Mouse (Mus musculus): ENCODE results near the gene Cd27. TPM values are rescaled to one million over a fixed set of nuclear protein-coding genes. Genes with fewer than 3 reads are reported as not detected.

The Cd27 gene
- polyA plus RNA-seq, 1 experiment from 2014 or later, result 2.0 TPM

DNA sequence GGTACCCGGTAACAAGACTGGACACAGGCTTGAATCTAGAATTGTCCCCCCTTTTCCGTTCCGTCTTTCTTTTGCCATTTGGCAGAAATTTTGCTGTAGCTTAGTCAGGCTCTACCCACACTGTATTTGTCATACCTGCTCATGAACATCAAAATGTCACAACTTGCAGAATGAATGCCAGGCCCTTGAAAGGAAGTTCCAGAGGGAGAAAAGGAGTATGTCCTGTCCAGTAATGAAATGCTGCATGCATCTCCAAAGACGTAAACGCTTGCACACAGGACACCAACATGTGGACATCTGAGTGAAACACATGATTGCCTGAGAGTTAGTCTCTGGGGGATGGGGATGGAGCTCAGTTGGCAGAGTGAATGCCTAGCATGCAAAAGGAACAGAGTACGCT, 23.1 kb downstream of the Cd27 start:
- no peak overlapping the region for H3K27ac ChIP-seq (ENCODE audit: poor library complexity, severe bottlenecking)
- peaks cover 18% of the 10 kb centered on the region for H3K27me3 ChIP-seq (replicated peaks)
- no peak overlapping the region for H3K4me3 ChIP-seq
- H3K9me3 ChIP-seq (replicated peaks), result no peaks in the 10 kb centered on the region
- no peak for ATAC-seq (ENCODE audit: insufficient number of reproducible peaks, low FRiP score)
- H3K36me3 ChIP-seq, result no peaks in the 10 kb centered on the region
- no peak overlapping the region for H3K4me2 ChIP-seq
- peaks cover 3% of the 10 kb centered on the region; the same call in 1 of the 2 replicates for H3K4me1 ChIP-seq (replicated peaks)
- H3K9ac ChIP-seq, result no peak overlapping the region
- 78% methylated on average over 6 of the region's 6 CpGs for WGBS

DNA sequence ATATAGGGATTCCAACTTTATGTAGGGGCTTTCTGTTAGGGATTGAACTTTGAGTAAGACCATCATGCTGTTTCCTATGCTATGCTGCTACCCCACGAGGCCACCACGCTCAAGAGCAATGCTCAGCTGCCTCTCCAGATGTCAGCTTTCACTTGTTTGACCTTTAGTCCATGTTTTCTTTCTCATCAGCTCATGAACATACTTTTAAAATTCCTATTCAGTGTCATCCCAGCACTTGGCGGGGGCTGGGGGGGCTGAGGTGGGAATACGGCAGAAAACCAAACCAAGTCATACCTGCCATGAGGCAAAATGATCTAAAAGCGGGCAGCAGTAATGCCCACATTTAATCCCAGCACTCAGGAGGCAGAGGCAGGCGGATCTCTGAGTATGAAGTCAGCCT, 23.7 kb downstream of the Cd27 start:
- Histone ChIP-seq H3K4me3 (no peak overlapping the region), H3K9me3 (replicated peaks) (no peaks in the 10 kb centered on the region), H3K27ac (ENCODE audit: poor library complexity, severe bottlenecking) (no peak overlapping the region), H3K36me3 (no peaks in the 10 kb centered on the region), H3K4me2 (no peak overlapping the region), H3K4me1 (replicated peaks) (peaks cover 3% of the 10 kb centered on the region; the same call in 1 of the 2 replicates), H3K27me3 (replicated peaks) (peaks cover 18% of the 10 kb centered on the region), H3K9ac (no peak overlapping the region)
- no peak for ATAC-seq (ENCODE audit: insufficient number of reproducible peaks, low FRiP score)
- 66% methylated on average over 6 of the region's 6 CpGs for WGBS

DNA sequence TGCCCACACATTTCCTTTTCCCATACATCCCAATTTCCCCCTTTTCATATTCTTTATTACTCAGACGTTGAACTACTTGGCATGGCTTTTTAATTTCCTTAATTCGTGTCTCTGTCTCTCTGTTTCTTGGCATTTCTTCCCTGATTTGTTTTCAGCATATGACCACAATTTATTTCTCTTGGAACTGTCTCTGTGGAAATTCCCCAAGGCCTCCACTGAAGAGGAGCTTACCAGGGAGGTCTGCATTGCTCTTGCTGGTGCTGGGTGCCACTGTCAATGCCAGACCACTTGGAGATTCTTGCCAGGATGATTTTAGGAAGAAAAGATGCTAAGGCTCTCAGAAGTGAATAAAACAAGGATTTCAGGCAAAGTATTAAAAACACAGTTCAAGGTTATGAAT, 24.2 kb downstream of the Cd27 start:
- Histone ChIP-seq H3K27me3 (replicated peaks) (peaks cover 18% of the 10 kb centered on the region), H3K4me2 (no peak overlapping the region), H3K27ac (ENCODE audit: poor library complexity, severe bottlenecking) (no peak overlapping the region), H3K9ac (no peak overlapping the region), H3K36me3 (no peaks in the 10 kb centered on the region), H3K9me3 (replicated peaks) (no peaks in the 10 kb centered on the region), H3K4me3 (no peak overlapping the region), H3K4me1 (replicated peaks) (peaks cover 3% of the 10 kb centered on the region; the same call in 1 of the 2 replicates)
- 48% methylated on average over 2 of the region's 2 CpGs for WGBS
- no peak for ATAC-seq (ENCODE audit: insufficient number of reproducible peaks, low FRiP score)

DNA sequence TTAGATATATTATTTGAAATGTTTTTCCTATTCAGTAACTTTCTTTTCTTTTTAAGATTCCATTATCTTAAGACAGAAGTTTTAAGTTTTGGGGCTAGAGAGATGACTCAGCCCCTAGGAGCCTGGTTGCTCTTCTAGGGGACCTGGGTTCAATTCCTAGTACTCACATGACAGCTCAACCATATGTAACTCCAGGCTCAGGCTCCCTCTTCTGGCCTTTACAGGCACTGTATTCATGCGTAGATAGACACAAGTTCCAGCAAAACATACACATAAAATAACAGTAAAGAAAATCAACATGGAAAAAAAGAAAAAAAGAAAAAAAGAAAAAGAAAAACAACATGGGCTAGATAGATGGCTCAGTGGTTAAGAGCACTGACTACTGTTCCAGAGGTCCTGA, 26.4 kb downstream of the Cd27 start:
- peaks cover 18% of the 10 kb centered on the region for H3K27me3 ChIP-seq (replicated peaks)
- no peak overlapping the region for H3K9ac ChIP-seq
- H3K4me2 ChIP-seq, result no peak overlapping the region

DNA sequence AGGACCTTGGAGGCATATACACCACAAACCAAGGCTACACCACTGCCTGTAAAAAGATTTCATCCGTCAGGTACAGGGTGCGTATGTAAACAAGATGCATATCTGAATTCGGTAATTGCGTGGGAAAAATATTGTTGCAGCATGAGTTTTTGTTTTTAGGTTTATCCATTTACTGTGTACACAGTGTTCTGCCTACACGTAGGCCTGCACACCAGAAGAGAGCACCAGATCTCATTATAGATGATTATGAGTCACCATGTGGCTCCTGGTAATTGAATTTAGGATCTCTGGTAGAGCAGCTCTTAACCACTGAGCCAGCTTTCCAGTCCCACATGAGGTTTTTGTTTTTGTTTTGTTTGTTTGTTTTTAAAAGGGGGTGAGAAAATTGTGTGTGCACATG, 39.6 kb downstream of the Cd27 start:
- 90% methylated on average over 5 of the region's 5 CpGs for WGBS
- Histone ChIP-seq H3K4me2 (no peak overlapping the region), H3K4me1 (replicated peaks) (peaks cover 11% of the 10 kb centered on the region), H3K9ac (no peak overlapping the region), H3K4me3 (no peak overlapping the region), H3K9me3 (replicated peaks) (no peaks in the 10 kb centered on the region), H3K27ac (ENCODE audit: poor library complexity, severe bottlenecking) (no peak overlapping the region), H3K36me3 (peaks cover 26% of the 10 kb centered on the region), H3K27me3 (replicated peaks) (no peaks in the 10 kb centered on the region)
- ATAC-seq (ENCODE audit: insufficient number of reproducible peaks, low FRiP score), result no peak

More for the DNA sequence above, 26.4 kb downstream of the Cd27 start:
- H3K36me3 ChIP-seq, result no peaks in the 10 kb centered on the region
- WGBS, result 79% methylated on average over 1 of the region's 1 CpGs
- H3K4me3 ChIP-seq, result no peak overlapping the region
- no peaks in the 10 kb centered on the region for H3K9me3 ChIP-seq (replicated peaks)
- no peak for ATAC-seq (ENCODE audit: insufficient number of reproducible peaks, low FRiP score)
- H3K4me1 ChIP-seq (replicated peaks), result no peaks in the 10 kb centered on the region
- H3K27ac ChIP-seq (ENCODE audit: poor library complexity, severe bottlenecking), result no peak overlapping the region

DNA sequence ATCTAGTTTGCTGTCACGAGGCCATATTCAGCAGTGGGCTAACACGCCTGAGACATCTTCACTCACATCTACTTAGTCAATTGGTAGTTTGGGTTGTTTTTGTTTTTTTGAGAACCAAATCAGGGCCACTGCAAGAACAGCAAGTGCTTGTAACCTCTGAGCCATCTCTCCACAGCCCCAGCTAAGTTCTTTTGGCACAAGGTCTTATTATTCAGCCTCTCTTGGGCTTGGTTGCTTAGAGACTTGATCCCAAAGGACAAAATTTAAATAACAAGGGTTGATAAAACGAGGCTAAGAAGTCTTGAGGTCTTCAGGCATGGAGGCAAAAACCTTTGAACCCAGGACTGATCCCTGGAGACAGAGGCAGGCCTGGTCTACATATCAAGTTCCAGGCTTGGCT, 40.5 kb downstream of the Cd27 start:
- H3K27me3 ChIP-seq (replicated peaks), result no peaks in the 10 kb centered on the region
- WGBS, result 65% methylated on average over 3 of the region's 3 CpGs
- no peaks in the 10 kb centered on the region for H3K9me3 ChIP-seq (replicated peaks)
- H3K4me2 ChIP-seq, result no peak overlapping the region
- no peak overlapping the region for H3K9ac ChIP-seq
- H3K4me1 ChIP-seq (replicated peaks), result peaks cover 11% of the 10 kb centered on the region
- no peak overlapping the region for H3K27ac ChIP-seq (ENCODE audit: poor library complexity, severe bottlenecking)
- ATAC-seq (ENCODE audit: insufficient number of reproducible peaks, low FRiP score), result no peak
- H3K36me3 ChIP-seq, result peaks cover 26% of the 10 kb centered on the region
- H3K4me3 ChIP-seq, result no peak overlapping the region

DNA sequence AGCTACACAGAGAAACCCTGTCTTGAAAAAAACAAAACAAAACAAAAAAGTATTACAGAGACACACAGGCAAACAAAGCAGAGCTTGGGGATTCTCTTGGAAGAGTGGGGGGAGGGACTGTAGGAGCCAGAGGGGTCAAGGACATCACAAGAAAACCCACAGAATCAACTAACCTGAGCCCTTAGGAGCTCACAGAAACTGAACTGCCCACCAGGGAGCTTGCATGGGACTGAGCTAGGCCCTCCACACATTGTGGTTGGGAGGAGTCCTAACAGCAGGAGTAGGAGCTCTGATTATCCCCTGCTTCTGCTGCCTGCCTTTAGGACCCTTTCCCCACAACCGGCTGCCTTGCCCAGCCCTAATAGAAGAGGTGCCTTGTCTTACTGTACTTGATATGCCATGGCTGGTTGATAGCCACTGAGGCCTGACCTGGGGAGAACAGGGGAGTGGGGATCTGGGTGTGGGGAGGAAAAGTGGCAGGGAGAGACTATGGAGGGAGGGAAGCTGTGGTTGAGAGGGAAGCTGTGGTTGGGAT, 41.2 kb downstream of the Cd27 start:
- H3K4me2 ChIP-seq, result no peak overlapping the region
- peaks cover 11% of the 10 kb centered on the region for H3K4me1 ChIP-seq (replicated peaks)
- no peak overlapping the region for H3K27ac ChIP-seq (ENCODE audit: poor library complexity, severe bottlenecking)
- H3K36me3 ChIP-seq, result peaks cover 26% of the 10 kb centered on the region
- 37% methylated on average over 1 of the region's 1 CpGs for WGBS
- no peak for ATAC-seq (ENCODE audit: insufficient number of reproducible peaks, low FRiP score)
- H3K27me3 ChIP-seq (replicated peaks), result no peaks in the 10 kb centered on the region
- H3K9ac ChIP-seq, result peak overlapping the region; percentile 5; the same call in 1 of the 2 replicates
- no peak overlapping the region for H3K4me3 ChIP-seq
- no peaks in the 10 kb centered on the region for H3K9me3 ChIP-seq (replicated peaks)

DNA sequence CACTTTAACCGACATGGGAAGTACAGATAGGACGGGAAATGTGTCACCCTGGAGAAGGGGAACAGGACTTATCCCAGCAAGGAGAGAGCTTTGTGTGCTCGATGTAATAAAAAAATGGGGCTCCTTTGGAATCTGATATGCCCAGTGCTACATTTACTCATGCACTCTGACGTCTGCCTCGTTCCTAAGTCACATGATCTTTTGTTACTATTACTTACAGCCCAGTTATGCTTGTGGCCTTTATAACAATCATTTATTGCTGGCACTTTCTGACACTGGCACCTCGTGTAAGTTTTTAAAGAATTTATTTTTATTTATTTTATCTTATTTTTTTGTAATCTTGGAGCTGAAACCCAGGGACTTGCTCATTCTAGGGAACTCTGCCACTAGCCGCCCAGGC, 43.4 kb downstream of the Cd27 start:
- H3K4me3 ChIP-seq, result peak overlapping the region; percentile 78; the same call in 1 of the 2 replicates
- no peaks in the 10 kb centered on the region for H3K9me3 ChIP-seq (replicated peaks)
- H3K9ac ChIP-seq, result no peak overlapping the region
- peaks cover 15% of the 10 kb centered on the region for H3K4me1 ChIP-seq (replicated peaks)
- ATAC-seq (ENCODE audit: insufficient number of reproducible peaks, low FRiP score), result no peak
- H3K4me2 ChIP-seq, result peak overlapping the region; percentile 81
- WGBS, result 57% methylated on average over 7 of the region's 7 CpGs
- peaks cover 39% of the 10 kb centered on the region for H3K36me3 ChIP-seq
- H3K27ac ChIP-seq (ENCODE audit: poor library complexity, severe bottlenecking), result no peak overlapping the region
- no peaks in the 10 kb centered on the region for H3K27me3 ChIP-seq (replicated peaks)

DNA sequence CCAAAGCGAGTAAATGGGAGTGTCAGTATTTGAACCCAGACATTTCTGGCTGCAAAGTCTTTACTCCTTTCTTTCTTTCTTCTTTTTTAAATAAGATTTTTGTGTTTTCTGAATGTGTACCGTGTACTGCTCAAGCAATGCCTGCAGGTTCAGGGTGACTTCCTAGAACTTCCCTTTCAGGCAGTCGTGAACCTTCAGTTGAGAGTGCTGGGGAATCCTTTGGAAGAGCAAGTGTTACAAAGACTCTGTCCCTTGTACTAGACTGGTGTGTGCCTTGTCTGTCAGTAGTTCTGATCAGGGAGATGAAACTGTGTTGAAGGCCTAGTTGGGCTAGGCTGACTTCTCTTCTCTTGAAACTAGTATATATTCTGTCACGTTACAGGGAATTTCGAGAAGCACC, 44.0 kb downstream of the Cd27 start:
- H3K36me3 ChIP-seq, result peaks cover 44% of the 10 kb centered on the region

DNA sequence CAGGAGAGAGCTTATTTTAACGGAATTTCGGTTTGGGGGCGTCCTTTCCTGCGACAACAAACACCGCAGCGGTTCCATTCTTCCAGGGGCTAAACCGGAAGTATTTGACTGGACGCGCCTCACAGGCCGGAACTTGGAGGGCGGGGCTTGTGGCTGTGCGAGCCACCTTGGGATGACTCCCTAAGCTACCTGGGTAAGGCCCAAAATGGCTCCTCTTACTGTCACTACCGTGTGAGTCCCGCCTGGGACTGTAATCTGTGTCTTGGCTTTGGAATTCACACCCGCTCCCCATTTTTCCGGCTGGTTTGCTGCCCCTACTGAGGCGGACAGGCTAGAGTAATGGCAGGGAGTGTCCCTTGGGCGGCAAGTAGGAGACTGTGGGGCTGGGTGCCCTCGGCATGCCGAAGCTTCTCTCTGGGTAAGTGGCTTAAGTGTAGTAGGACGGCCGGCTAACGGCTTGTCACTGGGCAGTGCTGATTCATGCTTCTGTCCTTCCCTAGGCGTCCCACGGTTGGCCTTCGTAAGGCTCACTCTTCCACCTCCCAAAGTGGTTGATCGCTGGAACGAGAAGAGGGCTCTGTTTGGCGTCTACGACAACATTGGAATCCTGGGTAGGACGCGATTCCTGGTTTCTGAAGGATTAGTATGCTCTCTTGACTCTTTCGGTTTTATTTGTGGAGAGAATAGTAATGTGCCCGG, 44.6 kb downstream of the Cd27 start:
- no peaks in the 10 kb centered on the region for H3K27me3 ChIP-seq (replicated peaks)
- peak overlapping the region; percentile 100 for H3K27ac ChIP-seq (ENCODE audit: poor library complexity, severe bottlenecking)
- no peaks in the 10 kb centered on the region for H3K9me3 ChIP-seq (replicated peaks)
- H3K4me2 ChIP-seq, result peak overlapping the region; percentile 81
- H3K36me3 ChIP-seq, result peaks cover 51% of the 10 kb centered on the region
- H3K4me3 ChIP-seq, result peak overlapping the region; percentile 78
- under 1% methylated on average over 34 of the region's 34 CpGs for WGBS
- ATAC-seq (ENCODE audit: insufficient number of reproducible peaks, low FRiP score), result peak; percentile 93
- peak overlapping the region; percentile 88 for H3K9ac ChIP-seq
- H3K4me1 ChIP-seq (replicated peaks), result peaks cover 15% of the 10 kb centered on the region

More for the DNA sequence above, 44.0 kb downstream of the Cd27 start:
- peak overlapping the region; percentile 81 for H3K4me2 ChIP-seq
- peaks cover 15% of the 10 kb centered on the region for H3K4me1 ChIP-seq (replicated peaks)
- H3K4me3 ChIP-seq, result peak overlapping the region; percentile 78
- no peaks in the 10 kb centered on the region for H3K9me3 ChIP-seq (replicated peaks)
- ATAC-seq (ENCODE audit: insufficient number of reproducible peaks, low FRiP score), result no peak
- H3K27me3 ChIP-seq (replicated peaks), result no peaks in the 10 kb centered on the region
- H3K27ac ChIP-seq (ENCODE audit: poor library complexity, severe bottlenecking), result peak overlapping the region; percentile 100
- whole genome bisulfite sequencing, result 29% methylated on average over 5 of the region's 5 CpGs
- H3K9ac ChIP-seq, result peak overlapping the region; percentile 88

DNA sequence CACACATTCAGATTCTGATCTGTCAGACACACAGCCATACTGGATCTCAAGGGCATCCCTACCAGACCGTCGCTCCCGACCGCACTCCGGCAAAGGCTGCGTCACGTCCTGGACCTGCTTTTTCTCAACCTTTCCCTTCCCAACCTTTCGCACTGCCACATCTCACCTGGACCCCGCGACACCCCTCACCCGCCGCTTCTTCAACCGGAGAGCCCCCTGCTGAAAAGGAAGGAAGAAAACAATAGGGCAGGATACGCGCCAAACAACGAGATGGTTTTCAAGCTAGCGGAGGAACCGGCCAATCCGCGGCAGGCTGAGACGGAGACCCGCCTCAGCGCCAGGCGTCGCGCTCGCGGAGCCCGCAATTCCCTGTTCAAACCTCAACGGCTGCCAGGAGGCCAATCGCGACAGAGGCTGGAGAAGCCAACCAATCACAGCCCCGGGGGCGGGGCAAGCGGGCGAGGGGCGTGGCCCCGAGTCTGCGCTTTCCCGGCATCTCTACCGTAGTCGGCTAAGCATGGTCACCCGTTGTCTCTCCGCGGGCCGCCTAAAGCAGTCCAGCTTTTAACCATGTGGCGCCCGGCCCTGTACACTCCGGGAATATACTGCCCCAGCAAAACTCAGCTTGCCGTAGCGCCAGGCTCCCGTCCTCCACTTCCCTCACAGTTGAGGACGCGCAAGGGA, 45.3 kb downstream of the Cd27 start, which contains the start of the genes Ncapd2 and Mrpl51:
TSS of gene Ncapd2 (minus strand) at position 370 of the 684 bp plus-strand sequence.
TSS of gene Mrpl51 (plus strand) at position 470 of the 684 bp plus-strand sequence.
- ATAC-seq (ENCODE audit: insufficient number of reproducible peaks, low FRiP score), result peak; percentile 96
- Histone ChIP-seq H3K4me2 (peak within 1 kb of the TSS; percentile 81), H3K9ac (peak within 1 kb of the TSS; percentile 88), H3K4me1 (replicated peaks) (peaks cover 15% of the 10 kb centered on the region), H3K27me3 (replicated peaks) (no peaks in the 10 kb centered on the region), H3K27ac (ENCODE audit: poor library complexity, severe bottlenecking) (peak within 1 kb of the TSS; percentile 100), H3K4me3 (peak within 1 kb of the TSS; percentile 78), H3K36me3 (peaks cover 58% of the 10 kb centered on the region), H3K9me3 (replicated peaks) (no peaks in the 10 kb centered on the region)
- under 1% methylated on average over 54 of the region's 54 CpGs for WGBS

Measured in heart, embryonic 12.5 days (tissue).